Mouse (Mus musculus): Measurements from ENCODE around the gene Gm39653. TPM values are rescaled to one million over a fixed set of nuclear protein-coding genes. Genes with fewer than 3 reads are reported as not detected.
"Not testable (repeated sequence)": the region's sequence is repeated elsewhere in the genome, so short reads cannot be mapped to it uniquely, and the experiment has no call there.

Gm39653 gene
- polyA plus RNA-seq (2017; shearing (Covaris generic)) = not detected

DNA sequence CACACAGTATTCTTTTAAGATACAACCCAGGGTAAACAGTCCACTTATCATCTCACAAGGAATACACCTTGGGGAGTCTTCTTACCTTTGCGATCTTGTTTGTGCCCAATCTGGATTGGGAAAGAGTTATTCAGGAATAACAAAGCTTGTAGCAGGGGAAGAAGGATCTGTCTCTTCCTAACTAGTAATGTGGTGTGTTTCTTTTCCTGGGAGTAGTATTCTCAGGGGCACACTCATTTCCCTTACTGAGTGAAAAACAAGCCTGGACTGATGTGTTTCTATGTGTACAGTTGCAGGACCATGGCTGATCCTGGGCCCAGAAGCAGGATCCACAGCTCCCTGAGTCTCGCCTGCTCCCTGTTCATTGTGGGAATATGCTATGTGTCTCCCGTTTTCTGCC is at the start of gene Gm39653:
TSS of gene Gm39653 (plus strand) at position 301 of the 400 bp plus-strand sequence.
- ATAC-seq = no peak

DNA sequence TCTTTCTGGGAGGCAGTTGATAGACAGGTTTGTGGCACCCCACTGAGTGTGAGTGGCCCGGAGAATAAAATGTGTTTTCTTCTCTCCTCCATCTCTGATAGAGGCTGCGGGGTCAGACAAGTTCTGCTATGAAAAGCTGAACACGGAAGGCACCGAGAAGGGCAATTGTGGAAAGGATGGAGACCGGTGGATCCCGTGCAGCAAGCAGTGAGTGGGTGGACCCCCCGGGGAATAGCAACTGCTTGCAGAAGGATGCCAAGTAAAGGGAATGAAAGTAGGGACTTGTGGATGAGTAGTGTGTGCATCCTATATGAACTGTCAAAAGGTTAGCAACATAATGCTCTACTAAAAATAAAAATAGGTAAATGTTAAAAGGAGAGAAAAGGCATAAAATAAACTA is 49.3 kb upstream of the Gm39653 start:
- no peak for ATAC-seq

DNA sequence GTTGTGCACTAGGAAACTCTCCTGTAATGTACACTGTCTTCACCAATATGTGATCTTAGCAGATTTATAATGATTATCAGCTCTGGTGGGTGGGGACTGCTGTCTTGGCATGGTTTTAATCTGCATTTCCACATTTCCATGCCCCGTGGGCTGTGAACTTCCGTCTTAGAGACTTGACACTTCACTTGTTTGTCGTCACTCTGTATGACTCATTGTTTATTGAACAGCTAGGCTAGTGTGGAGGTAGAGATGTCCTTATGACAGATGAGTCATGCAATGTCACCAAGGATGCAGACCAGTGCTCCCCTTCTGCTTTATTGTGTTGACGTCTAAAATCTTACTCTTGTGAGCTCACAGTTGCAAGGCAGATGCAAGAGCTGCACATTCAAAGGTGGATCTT is 48.7 kb upstream of the Gm39653 start:
- no peak for ATAC-seq

DNA sequence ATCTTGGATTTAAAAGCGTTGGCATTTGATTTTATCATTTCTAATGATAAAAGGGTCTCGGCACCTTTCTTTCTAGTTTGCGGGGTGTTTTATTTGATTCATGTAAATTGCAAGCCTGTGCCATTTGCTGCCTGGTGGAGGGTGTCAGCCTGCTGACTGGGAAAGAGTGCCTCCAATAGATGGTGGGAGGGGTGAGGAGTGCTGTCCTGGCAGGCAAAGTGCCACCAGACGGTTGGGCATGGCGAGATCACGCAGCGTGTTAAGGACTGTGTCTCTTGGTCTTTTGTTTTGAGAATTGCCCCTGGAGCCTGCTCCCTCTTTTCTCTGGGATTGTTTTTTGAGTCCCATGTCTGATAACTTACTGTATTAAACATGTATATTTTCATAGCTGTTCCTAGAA is 43.5 kb upstream of the Gm39653 start:
- no peak for ATAC-seq

DNA sequence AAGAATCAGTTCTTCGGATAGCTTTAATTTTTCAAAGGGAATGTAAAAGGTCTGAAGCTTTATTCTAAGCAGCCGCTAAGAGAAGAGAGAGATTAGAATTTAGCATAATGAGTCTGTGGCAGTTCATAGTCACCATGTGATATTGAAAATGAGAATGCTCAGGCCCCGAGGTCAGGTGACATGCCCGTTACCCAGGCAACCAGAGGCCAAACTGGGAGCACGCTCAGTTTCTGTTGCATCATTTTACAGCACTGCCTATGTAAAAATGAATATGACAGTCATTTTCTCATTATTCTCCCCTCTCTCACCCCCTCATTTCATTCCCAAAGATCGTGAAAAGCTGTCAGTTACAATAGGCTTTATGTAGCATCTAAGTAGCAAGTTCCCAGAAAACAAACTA is 42.3 kb upstream of the Gm39653 start:
- no peak for ATAC-seq

DNA sequence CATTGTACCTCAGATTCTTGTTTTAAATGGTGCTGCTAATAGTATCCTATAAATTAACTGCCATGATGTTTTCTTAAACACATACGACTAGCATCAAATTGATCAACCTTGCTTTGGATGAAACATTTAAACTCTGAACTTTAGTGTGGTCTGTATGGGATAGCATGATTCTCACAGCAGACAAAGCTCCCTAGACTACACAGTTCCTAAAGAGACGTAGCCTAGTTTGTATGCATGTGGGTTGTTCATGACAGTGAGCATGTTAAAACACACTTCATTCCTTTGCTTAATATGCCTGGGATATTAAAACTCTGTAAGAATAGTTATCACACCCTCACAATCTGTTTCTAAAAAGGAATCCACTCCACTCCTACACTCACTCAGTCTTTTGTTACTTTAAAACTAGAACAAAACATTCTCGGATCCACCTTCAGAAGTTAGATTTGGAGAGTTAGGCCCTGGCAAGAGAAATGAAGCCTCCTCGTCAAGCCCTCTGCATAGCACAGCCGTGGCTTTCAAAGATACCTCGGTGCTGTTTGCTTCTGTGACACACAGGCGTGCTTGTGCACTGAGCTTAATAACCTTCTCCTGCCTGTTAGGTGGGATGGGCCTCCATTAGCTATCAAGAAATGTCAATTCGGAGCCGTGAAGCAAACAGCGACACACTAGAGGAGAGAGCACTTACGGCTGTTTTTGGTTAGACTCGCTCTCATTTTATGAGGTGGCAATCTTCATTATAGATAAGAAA is 41.7 kb upstream of the Gm39653 start:
- no peak for ATAC-seq

DNA sequence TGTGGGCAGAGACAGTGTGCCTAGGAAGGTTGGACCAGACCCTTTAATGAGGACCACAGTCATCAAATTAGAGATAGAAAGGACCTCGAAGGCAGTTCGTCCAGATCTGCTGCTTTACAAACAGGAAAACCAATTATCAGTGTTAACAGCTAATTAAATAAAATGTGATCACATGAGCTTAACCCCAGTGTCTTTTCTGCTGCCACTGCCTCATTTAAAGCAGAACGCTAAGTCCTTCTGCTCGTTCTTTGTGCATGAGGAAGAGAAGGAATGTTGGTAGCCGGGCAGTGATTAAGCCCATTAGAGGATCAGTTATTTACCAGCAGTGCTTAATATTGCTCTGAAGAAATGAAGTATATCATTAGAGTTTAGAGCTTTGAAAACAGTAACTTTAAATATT is 39.0 kb upstream of the Gm39653 start:
- ATAC-seq = no peak

DNA sequence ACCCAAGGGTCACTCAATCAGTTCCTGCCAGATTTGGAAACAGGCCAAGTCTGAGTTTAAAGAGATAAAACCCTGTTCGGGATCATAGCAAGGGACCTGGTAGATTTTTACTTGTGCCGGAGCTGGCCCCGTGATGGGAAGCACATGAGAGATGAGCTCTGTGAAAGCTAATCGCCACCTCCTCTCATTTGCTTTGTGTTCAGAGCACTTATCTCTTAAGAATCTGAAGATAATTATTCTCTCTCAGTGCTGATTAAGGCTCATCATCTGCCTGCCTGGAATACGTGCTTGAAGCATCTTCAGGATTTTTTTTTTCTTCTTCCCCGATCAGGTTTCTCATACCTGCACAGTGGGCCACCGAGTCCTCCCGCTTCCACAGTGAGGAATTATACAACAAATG is 36.6 kb upstream of the Gm39653 start:
- ATAC-seq = no peak

DNA sequence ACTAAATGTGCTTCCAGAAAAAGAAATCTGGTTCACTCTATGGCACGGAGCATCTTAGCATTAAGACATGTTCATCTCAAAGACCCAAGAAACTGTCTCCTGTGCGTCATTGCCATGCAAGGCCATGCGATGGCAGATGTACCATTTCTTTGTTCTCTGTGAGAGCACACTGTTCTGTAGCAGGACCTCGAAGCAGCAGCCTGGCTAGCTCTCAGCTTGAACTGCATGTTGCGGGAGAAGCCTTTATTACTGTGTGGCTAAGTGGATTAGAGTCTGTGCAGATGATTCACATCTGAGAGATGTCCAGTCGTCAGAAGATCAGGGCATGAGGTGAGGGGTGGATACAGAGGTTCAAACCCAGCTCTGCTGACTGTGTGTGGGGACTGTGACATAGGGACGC is 28.9 kb upstream of the Gm39653 start:
- ATAC-seq = no peak

DNA sequence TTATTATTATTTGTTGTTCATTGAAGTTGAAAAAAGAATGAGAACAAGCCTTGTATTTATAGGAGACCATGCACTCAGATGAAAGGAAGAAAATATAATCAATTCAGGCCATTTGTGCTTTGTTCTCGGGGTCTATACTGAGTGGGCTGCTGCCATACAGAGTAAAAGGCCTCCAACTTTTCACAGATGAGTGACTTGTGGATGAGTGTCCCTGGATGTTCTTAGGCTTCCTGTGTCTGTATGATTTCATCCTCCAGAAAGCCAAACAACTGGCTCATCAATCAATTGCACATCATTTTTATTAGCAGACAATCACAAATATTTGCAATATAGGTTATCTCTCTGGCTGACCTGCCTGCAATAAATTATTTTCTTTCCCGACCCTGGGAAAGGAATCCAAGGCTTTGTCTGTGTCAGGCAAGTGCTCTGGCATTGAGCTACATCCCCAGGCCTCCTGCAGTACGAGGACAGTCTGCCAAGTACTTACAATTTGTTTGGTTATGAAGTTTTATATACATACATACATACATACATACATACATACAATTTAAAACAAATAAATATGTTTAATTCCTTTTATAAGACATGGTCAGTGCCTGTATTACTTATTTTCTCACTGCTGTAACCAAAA is 11.8 kb upstream of the Gm39653 start:
- no peak for ATAC-seq

DNA sequence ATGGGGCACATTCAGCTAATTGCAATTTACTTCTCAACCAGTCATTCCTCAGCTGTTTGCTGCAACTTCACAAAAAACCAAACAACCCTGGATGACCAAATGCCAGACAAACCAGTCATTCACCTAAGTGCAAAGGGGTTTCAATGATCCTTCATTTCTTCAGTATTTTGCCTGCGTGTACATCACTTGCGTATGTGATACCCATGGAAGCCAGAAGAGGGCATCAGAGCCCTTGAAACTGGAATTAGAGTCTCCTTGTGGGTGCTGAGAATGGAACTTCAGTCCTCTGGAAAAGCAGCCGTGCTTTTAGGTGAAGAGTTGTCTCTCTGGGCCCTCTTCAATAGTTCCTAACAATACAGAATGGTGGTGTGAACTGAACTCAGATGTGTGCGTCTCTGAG is 6.2 kb upstream of the Gm39653 start:
- no peak for ATAC-seq

DNA sequence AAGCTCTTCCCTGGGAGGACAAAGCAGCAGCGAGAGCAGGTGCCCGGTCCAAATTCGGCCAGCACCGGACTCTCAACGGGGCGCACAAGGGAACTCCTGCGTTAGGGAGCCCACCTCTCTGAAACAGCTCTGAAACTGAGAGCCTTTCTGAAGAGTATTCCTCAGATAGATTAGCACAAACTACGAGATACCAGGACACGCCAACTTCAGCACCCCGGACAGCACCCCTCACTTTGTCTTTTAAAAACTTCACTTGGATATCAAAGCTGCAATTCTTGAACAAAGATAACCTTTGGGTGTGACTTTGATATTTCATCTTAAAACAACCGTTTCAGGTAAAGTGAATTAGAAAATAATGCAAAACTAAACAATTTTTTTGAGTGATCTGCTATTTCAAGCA is 1.2 kb upstream of the Gm39653 start:
- no peak for ATAC-seq

DNA sequence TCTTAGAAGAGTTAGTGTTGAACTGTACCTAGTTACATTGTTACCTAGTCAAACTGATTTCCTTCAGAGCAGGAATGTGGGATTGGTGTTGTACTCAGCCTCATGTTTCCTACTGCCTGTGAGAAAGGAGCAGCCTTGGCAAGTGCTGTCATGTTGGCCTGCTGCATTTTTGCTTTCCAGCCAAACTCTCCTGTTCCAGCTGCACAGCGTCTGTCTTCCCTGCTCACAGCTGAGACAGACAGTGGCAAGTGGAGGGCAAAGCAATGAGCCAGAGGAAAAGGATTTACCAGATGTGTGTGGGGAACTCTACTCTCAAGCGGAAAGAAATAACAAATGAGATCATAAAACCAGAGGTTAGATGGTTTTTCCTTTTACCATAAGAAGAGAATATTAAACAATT is 12.4 kb downstream of the Gm39653 start:
- no peak for ATAC-seq

DNA sequence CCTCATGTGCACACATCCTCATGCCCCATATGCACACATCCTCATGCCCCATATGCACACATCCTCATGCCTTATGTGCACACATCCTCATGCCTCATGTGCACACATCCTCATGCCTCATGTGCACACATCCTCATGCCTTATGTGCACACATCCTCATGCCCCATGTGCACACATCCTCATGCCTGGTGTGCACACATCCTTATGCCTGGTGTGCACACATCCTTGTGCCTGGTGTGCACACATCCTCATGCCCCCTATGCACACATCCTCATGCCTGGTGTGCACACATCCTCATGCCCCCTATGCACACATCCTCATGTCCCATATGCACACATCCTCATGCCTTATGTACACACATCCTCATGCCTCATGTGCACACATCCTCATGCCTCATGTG is 14.6 kb downstream of the Gm39653 start:
- ATAC-seq = not testable (repeated sequence)

DNA sequence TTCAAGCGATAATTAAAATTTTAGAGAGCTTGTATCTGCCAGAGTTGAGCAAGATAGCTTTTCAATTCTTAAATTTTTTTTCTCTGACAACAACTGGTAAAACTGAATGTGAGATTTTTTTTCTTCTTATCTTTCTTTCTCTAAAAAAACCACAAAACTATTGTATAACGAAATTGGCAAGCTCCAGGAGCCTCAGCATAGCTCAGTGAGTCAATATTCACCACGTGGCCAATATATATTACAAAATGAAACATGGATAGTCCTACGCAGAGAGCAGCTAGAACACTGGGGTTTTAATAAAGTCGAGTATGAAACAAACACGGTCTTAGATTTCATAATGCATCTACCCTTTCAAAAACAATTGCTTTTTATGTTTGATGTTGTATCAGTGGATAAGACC is 24.2 kb downstream of the Gm39653 start:
- no peak for ATAC-seq

DNA sequence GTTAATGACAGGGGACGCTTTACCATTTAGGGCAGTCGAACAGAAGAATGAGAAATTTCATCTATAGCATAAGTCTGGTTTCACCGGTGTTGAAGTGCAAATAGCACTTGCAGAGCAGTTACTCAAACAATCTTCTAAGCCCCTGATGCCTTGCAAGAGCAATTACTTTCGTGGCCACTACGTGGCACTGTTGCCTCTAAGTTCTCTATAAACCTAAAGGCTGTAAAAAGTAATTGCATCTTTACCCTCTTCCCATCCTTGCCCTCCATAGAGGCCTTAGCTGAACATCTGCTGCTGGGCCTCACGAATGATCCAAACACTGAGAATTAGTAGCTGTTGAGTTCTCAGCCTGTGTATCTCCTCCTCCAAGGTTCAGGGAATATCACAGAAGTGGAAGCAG is 42.2 kb downstream of the Gm39653 start:
- peak; percentile 73 for ATAC-seq

DNA sequence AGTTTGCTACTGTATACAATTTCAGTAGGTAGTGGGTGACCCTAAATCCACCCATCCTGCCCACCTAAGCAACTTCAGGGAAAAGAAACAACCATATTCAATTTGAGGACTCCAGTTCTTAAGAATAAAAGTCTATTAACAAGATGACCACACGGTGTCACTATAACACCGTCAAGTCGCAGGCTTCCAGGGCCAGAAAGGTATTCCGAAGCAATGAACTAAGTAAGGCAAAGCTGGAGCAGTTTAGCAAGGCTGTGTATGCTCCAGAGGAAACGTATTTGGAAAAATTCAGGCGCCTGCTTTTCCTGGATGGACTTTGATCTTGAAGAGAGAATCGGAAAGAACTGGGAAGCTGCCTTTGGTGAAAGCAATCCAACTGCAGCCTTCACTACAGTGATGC is 43.8 kb downstream of the Gm39653 start:
- ATAC-seq = peak; percentile 65

DNA sequence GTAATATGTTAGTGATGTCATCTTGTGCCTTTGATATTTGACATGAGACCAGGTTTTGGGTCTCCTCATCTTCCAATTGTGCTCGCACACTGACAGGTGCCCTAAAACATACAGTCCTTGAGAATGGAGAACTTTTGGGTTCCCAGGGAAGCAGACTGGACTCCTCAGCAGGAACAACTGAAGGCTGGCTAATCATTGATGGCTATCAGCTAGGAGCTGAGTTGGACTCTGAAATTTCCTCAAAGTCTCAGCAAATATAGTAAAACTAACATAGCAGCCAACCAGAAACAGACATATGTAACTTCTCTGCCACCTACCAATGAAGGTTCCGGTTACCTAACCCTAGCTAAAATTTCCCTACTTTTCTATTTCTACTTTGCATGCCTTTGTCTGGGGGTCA is 50.3 kb downstream of the Gm39653 start:
- no peak for ATAC-seq

DNA sequence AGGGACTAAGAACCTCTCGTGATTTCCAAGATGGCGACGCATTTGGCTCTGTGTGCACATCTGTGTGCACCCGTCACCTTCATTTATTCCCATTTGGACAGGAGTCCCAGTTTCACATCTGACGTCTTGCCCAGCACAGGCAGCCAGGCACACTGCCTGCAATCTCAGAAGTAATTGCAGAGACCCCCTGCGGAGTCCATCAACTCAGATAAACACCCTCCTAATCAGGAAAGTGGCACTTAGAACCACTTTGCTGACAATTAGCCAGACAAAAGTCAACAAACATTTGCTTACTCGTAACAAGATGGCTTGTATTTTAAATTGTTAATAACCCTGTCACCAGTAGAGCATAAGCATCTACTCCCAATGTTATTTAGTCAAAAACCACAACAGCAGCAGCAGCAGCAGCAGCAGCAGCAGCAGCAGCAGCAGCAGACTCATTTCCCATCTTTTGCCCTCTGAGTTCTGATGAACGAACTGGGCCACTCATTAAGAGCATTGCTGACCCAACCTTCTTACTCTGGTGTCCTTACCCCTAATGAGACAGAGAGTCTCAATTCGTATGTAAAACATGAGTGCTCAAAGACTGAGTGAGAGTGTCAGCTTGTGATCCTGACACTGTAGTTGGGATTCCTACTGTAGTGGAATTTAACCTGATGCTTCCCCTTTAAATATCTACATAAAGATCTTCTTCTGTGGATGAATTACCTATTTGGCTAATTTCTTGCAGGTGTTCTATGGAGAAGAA is 51.6 kb downstream of the Gm39653 start:
- no peak for ATAC-seq

DNA sequence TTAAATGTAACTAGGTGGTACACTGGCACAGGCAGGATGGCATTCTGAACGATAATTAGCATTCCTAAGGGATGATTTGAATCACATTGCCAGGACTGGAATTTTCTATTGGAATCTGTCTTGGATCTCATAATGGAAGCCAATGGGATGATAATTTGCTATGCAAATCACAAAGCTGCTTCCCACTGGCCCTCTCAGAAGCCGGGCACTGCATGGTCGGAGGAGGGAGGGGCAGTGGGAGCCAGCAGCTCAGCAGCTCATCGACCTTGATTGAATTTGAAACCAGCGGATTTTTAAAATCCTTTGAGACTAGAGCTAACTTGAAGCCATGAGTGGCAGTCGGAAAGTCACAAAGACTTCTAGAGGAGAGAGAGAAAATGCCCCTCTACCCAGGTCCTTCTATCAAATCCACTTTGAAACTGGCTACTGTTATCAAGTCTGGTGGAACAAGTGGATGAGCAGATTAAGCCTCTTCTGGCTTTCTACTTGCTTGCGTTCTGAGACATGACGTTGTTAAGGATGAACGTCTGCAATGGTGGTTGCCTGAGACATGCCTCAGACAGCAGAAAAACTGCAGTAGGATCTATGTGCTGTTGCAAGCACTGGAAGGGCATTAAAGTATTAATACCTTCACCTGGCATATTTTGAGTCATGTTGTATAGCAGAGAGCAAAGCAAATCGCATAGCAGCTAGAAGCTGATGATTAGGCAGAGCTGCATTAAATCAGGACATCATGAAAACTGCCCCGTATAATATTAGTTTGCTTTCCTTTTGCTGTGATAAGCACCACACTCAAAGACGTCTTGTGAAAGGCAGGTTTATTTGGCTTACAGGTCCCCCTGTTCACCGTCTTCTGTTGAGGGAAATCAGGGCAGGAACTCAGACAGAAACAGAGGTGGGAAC is 52.4 kb downstream of the Gm39653 start:
- no peak for ATAC-seq

DNA sequence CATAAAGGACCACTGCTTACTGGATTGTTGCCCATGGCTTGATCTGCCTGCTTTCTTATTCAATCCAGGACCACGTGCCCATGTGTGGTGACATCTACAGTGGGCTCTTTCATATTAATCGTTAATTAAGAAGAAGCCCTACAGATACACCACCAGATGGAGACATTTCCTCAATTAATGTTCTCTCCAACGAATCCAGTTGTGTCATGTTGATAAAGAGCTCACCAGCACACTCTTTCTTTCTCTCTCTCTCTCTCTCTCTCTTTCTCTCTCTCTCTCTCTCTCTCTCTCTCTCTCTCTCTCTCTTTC is 53.0 kb downstream of the Gm39653 start:
- peak; percentile 54 for ATAC-seq
